Mouse (Mus musculus) gastrocnemius, postnatal 10 days (tissue): ENCODE measurements at regions not wholly inside any gene's neighbourhood (a gene's known extent, or its start where the extent isn't known, plus 50 kb on each side); places are given as distances from the start of the nearest gene placed in this dataset.

Source experiments
- DNase-seq: peaks from one replicate; pipeline ENCODE4 v3.0.0; 2021; ENCODE audit warnings: mixed read lengths

DNA sequence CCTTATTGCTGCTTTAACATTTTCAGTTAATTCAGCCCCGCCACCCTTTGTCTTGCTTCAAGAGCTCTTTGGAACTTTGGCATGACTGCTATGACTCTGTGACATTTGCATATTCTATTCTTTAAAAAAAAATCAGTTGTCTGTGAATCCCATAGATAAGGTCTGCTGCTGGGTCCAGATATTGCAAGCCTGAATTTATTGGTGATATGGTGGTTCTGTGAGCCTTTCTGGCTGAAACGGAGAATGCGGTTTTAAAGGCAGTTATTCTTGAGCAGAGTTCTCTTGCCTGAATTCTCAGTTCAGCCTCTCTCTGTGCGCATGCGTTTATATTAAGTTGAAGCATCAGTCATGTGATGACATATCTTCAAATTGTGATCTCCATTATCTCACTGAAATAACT, 560.7 kb downstream of the Cdh9 start:
- DNase-seq, result no peak
